Mouse (Mus musculus) heart, adult 8-10 months (tissue): ENCODE measurements at regions not wholly inside any gene's neighbourhood (a gene's known extent, or its start where the extent isn't known, plus 50 kb on each side); places are given as distances from the start of the nearest gene placed in this dataset. TPM values are rescaled to one million over a fixed set of nuclear protein-coding genes. Genes with fewer than 3 reads are reported as not detected.
A peak's percentile ranks its signal among the peaks of the same experiment; 100 is the strongest.

ENCODE experiments used
- DNase-seq: peaks from one replicate; pipeline ENCODE4 v3.0.0; 2022; ENCODE audit warnings: low spot score
- microRNA-seq: library from miRNA; unstranded; fragments of <30 nt; microRNA quantifications from one replicate; pipeline ENCODE4 v1.2.0, GENCODE M21; 2022

DNA sequence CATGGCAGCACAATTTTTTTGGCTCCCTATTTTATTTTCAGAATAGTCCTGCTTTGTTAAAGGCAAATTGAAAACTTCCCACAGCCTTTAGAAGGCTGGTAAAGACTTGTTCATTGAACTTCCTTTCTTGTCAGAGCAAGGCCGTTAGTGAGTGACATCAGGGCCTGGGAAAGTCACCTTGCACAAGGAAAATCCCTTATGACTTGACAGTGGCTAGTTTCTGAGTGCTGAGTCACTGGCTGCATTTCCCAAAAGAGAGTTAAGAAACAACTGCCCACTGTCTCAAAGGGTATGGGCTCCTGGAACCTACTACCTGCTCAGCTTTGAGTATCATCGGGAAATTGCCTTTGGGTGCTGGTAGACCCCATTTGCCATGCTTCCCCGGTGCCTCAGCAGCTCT is 89.2 kb upstream of the Marcks start:
- DNase-seq, result no peak

DNA sequence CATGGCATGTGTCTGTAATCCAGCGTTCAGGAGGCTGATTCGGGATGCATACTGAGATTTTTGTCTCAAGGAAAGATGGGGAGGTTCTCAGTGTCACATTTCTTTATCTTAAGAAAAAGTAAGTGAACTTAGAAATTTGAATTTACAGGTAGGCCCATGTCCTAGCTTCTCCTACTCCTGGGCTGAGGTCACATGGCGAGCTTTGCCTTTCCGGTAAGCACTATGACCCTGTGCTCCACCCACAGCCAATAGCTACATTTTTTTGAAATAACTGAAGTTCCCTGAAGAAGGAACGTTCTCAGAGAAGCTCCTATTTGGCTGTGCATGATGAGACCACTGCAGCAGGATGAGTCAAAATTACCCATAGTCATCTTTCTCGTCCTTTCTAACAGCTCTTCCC is 83.0 kb upstream of the Marcks start:
- DNase-seq, result no peak

DNA sequence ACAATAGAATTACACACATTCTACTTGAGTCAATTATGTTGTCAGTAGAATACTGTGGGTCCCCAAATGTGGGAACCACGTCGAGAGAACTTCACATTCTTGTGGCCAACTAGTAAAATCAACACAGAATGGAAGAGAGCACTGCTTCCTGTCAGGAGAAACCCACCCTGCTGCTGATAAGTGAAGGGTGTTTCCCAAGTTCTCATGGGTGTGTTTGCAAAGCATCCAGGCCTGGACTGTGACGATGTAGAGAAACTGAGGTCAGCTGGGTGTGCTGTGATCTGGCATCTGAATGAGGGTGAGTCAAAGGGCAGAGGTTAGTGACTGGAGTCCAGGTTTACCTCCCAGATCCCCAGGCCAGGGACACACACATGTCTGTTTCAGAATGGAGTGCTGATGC is 81.7 kb upstream of the Marcks start:
- no peak for DNase-seq

DNA sequence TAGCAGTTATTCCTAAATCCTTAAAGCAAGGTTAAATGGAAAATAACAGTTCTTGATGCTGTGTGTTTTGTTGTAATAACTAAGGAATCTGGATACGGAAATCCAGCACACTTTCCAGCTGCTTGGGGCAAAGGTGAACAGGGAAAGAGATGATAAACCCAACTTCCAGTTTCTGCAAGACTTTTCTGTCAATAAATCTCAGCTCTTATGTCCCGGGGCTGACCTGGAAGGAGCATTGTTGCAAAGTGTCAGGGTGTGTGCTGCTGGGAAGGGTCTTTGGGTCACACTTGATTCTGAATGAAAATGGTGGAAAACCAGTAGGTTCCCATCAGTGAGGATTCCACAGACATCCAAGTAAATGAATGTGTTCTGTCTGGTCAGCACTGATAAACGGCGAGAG is 81.2 kb upstream of the Marcks start:
- DNase-seq, result no peak

DNA sequence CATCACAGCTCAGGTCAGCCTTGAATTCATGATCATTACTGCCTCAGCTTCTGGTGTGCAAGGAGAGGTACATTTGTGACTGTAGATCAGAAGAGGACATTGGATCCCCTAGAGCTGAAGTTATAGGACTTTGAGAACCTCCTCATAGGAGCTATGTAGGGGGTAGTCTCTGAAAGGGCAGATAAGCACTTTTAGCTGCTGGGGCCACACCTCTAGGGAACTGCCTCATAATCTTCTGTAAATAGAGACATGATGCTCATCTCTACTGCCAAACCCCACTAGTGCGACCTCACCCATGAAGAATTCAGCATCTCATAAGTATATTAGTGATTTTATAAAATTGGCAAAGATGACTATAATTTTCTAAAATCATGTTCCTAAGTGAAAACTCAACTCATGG is 80.7 kb upstream of the Marcks start:
- DNase-seq, result no peak

DNA sequence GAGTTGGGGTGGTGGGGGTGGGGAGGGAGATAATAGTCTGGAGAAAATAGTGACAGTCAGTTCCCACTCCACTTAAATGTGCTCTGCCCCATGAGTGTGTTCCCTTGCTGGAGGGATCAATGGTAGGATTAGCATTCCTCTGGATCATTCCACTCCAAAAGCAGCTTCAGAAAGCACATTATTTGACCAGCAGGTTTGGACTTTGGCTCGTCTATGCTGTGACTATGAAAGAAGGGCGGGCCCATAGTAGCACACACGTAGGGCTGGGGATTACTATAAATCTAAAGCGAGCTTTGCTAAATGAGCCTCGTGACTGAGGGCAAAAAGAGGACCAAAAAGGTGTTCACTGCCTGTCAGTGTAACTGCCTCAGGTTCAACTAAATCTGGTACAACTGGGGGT is 75.9 kb upstream of the Marcks start:
- DNase-seq, result no peak

DNA sequence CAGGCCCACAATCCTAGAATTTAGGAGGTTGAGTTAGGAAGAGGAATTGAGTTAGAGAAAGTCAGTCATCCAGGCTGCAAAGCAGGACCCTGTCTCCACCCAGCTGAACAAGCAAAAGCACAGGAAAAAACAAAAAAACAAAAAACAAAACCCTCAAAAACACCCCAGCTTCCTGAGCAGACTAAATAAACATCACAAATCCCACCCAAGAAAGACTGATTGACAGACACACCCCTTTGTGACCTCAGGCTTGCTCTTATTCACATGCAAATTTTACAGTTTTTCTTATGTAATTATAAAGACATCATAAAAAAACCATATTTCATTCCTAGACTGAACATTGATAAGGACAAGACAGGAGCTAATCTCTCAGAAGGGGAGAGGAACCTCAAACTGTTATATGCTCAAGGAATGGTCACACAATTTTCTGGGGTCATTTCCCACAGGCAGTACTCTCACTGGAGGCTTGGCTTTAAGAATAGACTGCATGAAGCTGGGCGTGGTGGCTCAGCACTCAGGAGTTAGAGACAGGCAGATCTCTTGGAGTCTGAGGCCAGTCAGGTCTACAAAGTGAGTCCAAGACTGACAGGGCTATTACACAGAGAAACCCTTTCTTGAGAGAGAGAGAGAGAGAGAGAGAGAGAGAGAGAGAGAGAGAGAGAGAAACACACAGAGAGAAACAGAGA is 73.8 kb upstream of the Marcks start:
- no peak for DNase-seq

DNA sequence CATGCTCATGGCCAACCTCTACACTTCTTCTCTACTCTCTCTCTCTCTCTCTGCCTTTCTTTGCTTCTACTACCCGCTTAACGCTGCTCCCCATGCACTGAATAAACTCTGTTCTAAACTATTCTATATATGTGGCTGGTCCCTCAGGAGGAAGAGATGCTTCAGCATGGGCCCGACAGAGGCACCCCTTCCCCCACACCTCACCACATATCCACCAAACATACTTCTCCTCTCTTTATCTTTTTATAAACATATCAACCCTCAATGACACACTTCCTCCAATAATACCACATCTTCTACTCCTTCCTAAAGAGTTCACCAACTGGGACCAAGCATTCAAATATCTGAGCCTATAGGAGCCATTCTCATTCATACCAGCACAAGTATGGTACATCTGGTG is 72.6 kb upstream of the Marcks start:
- no peak for DNase-seq

DNA sequence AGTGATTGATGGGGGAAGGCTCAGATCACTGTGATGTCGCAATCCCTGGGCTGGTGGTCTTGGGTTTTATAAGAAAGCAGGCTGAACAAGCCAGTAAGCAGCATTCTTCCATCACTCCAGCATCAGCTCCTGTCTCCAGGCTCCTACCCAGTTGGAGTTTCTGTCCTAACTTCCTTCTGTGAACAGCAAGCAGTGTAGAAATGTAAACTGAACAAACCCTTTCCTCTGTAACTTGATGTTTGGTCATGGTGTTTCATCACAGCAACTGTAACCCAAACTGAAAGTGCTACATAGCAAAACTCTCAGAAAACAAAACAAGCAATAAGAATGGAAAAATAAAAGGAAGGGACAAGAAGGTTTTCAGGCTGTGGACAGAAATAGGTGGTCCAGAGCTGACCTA is 71.5 kb upstream of the Marcks start:
- no peak for DNase-seq

DNA sequence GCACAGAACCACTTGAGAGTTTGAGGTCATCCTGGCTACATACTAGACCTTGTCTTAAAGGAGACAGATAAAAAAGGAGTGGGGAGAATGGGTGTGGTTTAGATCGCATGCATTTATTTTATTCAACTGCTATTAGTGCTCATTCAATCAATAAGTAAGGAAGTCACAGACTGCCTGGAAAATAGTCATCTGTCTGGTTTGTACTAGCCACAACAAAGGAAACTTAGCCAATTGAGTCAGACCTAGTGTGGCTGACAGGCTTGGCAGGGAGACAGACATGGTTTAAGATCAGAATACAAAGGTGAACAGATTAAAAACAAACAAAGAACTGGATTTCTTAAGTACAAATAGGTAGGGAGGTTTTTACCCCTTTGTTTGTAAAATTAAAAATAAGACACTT is 68.3 kb upstream of the Marcks start:
- DNase-seq, result no peak

DNA sequence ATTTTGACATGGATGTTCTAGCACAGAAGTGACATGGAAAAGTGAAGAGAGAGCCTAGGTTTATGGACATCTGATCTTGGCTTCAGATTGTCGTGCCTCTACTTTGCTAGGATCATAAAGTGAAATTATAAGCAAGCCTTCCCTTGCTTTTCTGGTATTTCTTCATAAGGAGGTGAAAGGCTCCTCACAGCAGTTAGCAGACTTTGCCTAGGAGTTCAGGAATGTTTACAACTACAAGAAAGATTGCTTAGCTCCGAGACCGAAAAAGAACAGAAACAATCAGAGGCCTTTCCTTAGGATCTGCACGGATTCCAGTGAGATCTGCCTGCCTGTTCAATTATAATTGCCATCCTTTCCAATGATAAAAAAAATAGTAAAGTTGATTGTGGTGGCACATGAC is 67.8 kb upstream of the Marcks start:
- no peak for DNase-seq

DNA sequence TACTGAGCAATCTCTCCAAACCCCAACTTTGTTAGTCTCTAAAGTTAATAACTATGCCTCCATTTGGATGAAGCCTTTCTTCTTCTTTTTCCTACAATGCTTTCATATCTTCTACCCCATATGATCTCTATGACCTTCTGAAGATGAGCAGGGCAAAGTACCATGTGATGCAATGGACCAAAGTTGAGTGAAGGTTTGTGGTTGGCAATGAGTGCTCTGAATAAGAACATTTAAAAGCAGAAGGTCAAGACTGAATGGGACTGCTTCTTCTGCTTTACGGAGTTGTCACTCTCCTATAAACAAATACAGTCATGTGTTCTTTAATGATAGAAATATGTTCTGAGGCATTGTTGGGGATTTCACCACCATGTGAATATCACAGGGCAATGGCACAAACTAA is 65.0 kb upstream of the Marcks start:
- no peak for DNase-seq

DNA sequence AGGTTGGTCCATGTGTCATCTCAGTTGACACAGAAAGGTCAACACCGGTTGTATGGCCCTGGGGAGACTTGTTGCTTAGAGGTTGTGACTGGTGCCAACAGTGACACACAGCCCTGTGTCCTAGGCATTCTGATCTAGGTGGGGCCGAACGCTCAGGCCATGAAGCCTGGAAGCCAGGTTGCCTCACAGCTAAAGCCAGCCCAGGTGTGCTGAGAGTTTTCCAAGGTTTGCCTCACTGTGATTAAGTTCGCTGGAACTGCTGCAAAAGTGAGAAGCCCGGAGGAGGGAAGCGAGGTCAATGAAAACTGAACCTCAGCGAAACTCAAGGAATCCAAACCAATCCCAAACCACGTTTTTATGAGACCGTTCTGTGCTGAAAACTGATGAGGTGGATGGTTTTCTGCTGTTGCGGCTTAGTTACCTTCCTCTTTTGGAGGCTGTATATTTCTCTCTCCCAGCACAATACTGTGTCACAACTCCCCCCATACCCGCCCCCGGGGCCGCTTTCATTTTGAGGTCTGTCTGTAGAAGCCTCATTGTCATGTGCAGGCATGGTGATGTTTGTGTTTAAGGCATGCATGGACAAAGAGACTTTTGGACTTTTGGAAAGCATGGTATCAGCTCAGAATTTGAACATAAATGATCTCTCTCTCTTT is 56.2 kb upstream of the Marcks start:
- DNase-seq, result no peak

DNA sequence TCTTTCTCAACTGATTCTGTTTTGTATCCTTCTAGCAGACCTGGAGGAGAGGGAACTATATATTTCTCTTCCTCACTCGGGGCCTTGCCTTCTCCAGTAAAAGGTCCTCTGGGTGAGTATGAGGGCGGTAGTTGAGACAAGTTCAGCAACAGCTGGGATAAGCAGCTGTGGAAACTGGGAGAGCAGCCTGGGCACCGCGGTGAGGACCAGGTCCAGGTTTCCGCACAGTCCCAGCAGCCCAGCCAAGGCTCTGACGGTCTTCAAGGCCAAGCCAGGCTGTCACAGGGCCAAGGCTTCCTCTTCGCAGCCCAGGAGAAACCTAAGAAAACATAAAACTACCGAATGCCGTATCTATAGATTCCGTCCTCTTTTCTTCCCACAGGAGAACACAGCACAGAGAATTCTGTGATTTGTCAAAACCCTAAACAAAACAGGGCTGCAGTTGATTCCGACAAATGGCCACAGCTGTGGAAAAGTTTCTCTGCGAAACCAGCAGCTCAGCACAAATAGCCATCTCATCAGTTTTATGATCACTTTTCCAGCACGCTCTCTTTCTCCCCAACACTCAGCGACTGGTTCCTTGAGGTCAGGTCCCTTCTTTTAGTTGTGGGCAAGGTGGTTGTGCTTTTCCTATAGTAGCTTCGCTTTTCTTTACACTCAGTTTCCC is 55.5 kb upstream of the Marcks start:
- DNase-seq, result peak; percentile 54

DNA sequence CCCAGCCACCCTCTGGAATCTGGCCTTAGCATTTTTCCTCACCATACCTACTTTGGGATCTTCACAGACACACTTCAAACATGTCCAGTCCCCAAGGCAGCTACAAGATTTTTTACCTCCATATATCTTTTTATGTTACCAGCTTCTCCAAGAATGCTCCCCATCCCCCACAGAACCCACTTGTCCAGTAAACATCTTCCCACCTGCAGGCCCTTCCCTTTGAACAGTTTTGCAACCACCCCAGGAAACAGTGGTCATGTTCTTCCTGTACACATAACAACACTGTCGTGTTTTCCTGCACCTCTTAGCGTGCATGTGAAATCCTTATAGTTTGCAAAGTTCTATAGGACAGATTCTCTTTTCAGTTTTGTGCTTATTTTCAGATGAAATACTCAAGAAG is 53.9 kb upstream of the Marcks start:
- no peak for DNase-seq

DNA sequence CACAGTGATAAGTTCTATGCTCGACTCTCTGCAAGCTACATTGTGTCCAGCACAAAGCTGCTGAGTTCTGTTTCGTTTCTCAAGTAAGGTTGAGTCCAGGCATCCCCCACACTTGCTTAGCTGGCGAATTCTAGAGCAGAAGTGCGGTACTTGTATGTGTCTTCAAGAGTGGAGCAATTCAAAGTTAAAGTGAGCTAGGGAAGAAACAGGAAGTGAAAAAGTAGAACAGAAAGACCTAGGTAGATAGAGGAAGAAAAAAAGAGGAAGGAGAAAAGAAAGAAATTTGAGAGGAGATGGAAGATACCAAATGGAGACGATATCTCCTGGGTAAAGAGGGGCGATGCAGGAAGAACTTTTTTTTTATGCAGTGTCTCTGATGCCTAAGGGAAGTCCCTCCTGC is 51.4 kb upstream of the Marcks start:
- DNase-seq, result peak; percentile 11

Small RNA genes in the stretch of these regions (microRNA-seq; reads per million reads assigned to microRNA genes)
- gene Gm24710, result not detected
